Mouse (Mus musculus) heart, adult 9 months (tissue): ENCODE data around the gene Edil3.
"Not testable (repeated sequence)": the region's sequence is repeated elsewhere in the genome, so short reads cannot be mapped to it uniquely, and the experiment has no call there.

Experiments
- DNase-seq, 2 experiments: peaks; one replicate each; pipeline ENCODE4 v3.0.0; 2022; ENCODE audit warnings: low spot score in 2 of 2

Gene Edil3

GRCm38 (mm10) chr13:88938564-88938963, 117.3 kb downstream of the Edil3 start:
- no peak for DNase-seq

DNA sequence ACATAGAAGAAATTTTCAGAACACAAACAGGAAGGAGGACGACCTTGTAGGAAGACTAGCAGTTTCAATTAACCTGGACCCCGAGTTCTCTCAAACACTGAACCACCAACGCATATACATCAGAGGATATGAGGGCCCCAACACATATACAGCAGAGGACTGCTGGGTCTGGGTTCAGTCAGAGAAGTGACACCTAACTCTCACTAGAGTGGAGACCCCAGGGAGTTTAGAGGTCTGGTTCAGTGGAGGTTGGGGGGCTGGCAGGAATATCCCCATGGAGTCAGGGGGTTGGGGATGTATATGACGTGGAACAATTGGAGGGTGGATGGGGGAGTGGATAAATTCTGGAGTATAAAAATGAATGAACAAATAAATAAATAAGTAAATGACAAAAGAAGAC, 151.1 kb downstream of the Edil3 start:
- no peak for DNase-seq

DNA sequence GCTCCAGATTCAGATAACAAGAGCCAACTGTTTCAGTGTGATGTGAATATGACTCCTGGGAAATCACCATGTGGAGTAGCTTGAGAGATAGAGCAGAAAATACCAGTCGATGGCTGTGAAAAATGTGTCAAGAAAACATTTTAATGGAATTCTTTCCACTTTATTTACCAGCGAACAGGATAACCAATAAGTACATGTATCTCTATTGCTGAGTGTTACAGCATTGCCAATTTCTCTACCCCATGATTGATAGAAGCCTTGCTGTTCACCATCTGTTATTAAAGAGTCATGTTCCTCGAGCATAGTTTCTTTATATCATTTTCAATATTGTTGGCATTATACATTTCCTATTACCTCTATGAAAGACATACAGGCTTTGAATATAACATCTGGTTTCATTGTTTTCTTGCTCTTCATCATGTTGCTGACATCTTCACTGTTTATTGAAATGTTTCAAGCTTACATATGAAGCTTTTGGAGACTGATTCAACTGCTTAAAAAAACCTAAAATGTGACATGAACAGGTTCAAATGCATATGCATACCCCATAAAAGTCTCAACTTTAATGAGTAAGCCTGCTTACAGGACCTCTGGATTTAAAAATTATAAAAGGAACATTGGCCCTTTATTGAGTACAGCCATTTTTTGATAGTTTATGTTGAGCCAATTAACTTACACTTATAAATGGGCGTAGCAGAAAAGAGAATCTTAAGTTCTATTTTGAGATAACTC, 186.6 kb downstream of the Edil3 start:
- DNase-seq = no peak

- no peak for DNase-seq
These were observed 191.2 kb downstream of the Edil3 start for GRCm38 (mm10) chr13:89012500-89012899.

DNA sequence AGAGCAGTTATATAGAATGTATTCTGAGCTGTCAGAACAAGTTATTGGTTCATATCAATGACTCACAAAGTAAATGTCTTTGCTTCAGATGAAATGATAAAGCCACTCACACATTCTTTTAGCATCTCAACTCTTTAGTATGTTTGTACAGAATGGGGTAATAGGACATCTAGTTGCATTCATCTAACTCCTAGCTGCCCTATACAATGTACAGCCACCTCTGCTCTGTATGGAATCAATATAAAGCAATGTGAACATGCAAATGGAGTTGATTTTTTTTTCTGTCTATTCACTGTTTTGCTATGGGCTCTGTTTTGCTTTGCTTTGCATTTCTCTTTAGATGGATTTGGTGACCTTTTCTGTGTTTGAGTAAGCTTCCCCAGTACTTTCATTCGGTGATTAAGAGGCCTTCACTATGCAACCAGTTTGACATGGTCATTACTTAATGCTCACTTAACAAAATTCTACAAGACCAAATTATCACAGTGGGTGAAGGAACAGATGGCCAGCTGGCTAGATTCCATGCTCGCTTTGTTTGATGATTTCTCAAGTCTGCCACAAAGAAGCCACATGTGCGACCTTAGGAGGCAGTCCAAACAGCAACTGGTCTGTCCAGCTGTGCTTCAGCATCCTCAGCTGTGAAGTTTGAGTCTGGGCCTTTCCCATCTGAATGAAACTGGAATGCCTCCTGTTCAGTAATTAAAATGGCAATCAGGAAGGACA, 208.7 kb downstream of the Edil3 start:
- DNase-seq = no peak

GRCm38 (mm10) chr13:89035711-89036110, 214.4 kb downstream of the Edil3 start:
- no peak for DNase-seq

- DNase-seq = no peak
These were observed 220.2 kb downstream of the Edil3 start for GRCm38 (mm10) chr13:89041495-89041894.

DNA sequence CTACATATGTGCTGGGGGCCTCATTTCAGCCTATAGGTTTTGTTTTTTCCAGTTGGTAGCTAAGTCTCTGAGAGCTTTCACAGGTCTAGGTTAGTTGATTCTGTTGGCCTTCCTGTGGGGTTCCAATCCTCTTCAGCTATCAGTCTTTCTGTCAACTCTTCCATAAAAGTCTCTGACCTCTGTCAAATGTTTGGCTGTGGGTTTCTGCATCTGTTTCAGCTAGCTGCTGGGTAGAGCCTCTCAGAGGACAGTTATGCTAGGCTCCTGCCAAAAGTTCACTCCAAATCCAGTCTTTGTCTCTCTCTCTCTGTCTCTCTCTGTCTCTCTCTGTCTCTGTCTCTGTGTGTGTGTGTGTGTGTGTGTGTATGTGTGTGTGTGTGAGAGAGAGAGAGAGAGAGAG, 248.9 kb downstream of the Edil3 start:
- not testable (repeated sequence) for DNase-seq

DNA sequence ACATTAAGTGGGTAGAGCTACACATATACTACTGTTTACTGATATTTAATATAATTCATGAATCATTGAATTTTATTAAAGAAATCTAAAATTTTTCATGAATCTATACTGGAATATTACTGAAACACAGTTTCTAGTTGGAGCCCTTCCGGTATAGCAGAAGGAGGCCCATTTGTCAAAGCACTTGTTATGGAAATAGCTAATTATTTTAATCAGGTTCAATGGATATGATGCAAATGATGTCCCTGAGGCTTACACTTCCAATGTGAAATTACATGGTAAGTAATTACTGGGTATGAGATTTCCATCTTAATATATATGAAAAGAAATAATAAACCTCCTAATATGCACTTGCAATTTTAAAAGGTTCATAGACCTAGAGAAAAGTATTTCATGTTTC, 254.9 kb downstream of the Edil3 start:
- DNase-seq = no peak

GRCm38 (mm10) chr13:89105889-89106288, 284.6 kb downstream of the Edil3 start:
- DNase-seq = no peak

- no peak for DNase-seq
These were observed 296.3 kb downstream of the Edil3 start for GRCm38 (mm10) chr13:89117551-89117950.

- no peak for DNase-seq
These were observed 298.5 kb downstream of the Edil3 start for GRCm38 (mm10) chr13:89119809-89120208.

- no peak for DNase-seq
These were observed 301.4 kb downstream of the Edil3 start for GRCm38 (mm10) chr13:89122511-89123253.

DNA sequence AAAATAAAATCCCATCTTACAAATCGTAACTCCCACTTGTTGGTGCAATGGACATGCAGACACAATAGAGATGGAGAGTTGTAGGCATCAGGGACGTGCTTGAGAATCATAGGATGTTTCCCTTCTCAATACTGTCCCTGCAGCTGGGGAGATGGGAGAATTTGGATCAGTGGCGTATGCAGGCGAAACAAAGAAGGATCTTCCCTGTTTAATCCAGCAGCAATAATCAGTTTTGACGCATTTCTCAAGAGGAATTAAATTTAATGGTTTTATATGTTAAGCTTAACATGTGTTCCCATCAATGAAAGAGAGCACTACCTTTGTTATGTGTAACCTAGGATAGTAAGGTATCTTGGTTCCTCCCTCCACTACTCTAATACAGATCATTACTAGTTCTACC, 302.1 kb downstream of the Edil3 start:
- DNase-seq = no peak

DNA sequence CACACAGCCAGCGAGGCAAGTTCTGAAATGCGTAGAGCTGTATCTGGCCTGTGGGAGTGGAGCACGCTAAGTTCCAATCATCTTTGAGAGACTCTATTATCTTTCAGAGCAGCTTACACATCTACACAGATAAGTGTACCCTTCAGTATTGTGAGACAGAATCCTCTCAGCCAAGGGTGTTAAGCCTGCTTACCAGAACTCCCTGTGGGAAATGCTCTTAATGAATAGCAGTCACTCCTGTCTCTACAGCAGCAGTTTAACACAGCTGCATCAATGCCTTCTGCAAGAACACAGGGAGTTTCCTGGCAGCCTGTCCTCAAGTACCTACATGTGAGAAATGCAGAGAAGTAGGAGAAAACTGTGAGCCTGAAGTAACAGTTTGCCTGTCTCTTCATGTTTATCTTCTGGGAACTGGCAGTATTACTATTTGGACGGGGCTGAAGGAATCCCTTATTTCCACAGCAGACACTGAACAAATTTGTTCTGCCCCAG, 324.8 kb downstream of the Edil3 start:
- DNase-seq = no peak

DNA sequence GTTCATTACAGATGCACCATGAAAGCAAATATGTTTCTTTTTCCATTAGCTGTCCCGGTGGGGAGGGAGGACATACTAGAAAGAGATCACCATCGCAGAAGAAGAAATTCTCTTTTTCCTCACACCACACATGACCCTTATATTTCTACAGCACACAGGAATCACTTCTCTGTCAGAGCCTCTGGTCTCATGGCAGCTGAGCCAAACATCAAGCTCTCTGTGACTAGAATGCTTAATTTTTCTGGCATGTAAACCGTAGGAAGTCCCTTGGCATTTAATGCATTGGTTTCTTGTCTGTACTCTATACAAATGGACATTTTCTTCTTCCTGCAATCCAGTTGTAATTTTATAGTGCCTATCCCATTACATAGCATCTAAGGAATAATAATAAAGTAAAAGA, 330.6 kb downstream of the Edil3 start:
- DNase-seq = no peak

- DNase-seq = no peak
These were observed 346.7 kb downstream of the Edil3 start for GRCm38 (mm10) chr13:89167960-89168359.

- DNase-seq = no peak
These were observed 348.8 kb downstream of the Edil3 start for GRCm38 (mm10) chr13:89170040-89170439.

DNA sequence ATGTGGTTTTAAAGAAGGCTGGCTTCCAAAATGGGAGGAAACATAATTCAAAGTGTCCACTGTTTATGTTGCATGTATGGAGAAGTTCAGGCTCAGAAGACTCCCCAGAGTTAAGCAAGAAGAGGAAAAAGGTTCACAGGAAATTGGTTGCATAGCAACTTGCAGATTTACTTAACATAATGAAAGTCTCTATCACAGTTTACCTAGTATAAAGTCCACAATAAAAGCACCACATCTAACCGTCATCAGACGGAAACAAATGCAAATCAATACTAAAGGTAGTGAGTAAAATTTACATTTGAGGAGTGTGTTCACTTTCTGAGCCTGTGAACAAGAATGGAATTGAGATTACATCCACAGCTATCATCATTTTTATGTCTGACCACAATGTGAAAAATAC, 353.9 kb downstream of the Edil3 start:
- DNase-seq = no peak

DNA sequence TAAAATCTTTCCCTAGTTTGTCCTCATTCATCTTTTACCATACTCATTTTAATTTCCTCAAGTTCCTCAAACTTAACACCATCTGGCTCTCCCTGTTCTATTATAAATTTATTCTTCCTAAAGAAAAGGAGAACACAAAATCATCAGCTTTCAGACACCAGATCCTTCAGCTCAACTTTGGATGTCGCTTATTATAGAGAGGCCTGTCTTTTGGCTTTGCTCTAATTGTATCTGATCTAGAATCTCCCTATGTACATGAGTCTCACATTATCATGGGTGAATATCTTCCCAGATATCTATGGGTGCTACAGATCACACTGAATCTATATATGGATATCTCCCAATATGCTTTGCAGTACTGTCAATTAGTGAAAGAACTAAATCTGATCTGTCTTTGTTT, 367.8 kb downstream of the Edil3 start:
- no peak for DNase-seq

GRCm38 (mm10) chr13:89197019-89197418, 375.7 kb downstream of the Edil3 start:
- no peak for DNase-seq

- no peak for DNase-seq
These were observed 378.0 kb downstream of the Edil3 start for GRCm38 (mm10) chr13:89199275-89199674.

DNA sequence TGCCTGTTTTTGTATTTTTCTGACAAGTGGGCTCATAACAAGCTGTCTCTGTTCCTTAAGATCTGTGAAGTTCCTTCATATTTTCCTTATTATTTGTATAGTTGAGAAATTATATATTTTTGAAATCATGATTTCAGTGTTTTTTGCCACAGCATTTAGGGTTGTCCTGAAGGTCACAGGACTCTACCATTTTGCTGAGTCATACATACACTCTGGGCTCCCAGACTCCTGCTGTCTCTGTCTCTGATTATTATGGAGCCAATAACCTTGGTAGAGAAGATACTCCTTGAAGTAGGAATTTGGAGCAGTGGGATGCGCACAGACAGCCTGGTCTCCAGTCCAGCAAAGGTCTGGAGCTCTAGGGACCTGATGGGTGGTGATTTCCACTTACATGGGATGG, 416.8 kb downstream of the Edil3 start:
- no peak for DNase-seq
